Mouse (Mus musculus): ENCODE data around the gene Pvr.

- TF ChIP-seq POLR2A (IDR thresholded peaks at IDR 0.05; ENCODE audit: extremely low read depth, insufficient read depth, low read length) (no peak), CTCF (IDR thresholded peaks at IDR 0.05; ENCODE audit: low read depth, low read length) (no peak)
Measured at GRCm38 (mm10) chr7:19935961-19936360, 15.0 kb upstream of the Pvr start.
